Mouse (Mus musculus): ENCODE measurements around the gene Tas2r118. TPM values are rescaled to one million over a fixed set of nuclear protein-coding genes. Genes with fewer than 3 reads are reported as not detected.

Tas2r118 gene
- not detected in 2 replicates for polyA plus RNA-seq (2012; rRNA removed; ENCODE audit: low replicate concordance)

GRCm38 (mm10) chr6:23969960-23970359 lies at the start of gene Tas2r118:
Gene Tas2r118, minus strand, starts transcription at chr6:23970060.

Other genes starting within 250 kb of the Tas2r118 start
- 3.0 and 4.2 TPM in 2 replicates for gene Cadps2, start 130.6 kb downstream of the Tas2r118 start, polyA plus RNA-seq (2012; rRNA removed; ENCODE audit: low replicate concordance)
- 0.04 TPM in 1 of 2 replicates, not detected in the other for gene Slc13a1, start 198.0 kb upstream of the Tas2r118 start, polyA plus RNA-seq (2012; rRNA removed; ENCODE audit: low replicate concordance)

Measured in mammary gland, adult 2 months (tissue).